Mouse (Mus musculus): ENCODE measurements around the gene 2410015M20Rik.

The 2410015M20Rik gene

GRCm38 (mm10) chr17:56570287-56570686, 39.3 kb downstream of the 2410015M20Rik start:
- no peak for DNase-seq

GRCm38 (mm10) chr17:56567370-56567769, 42.2 kb downstream of the 2410015M20Rik start:
- DNase-seq = no peak

- no peak for DNase-seq
These were observed 42.7 kb downstream of the 2410015M20Rik start for GRCm38 (mm10) chr17:56566918-56567317.

- no peak for DNase-seq
These were observed 43.3 kb downstream of the 2410015M20Rik start for GRCm38 (mm10) chr17:56566293-56566692.

- no peak for DNase-seq
These were observed 47.7 kb downstream of the 2410015M20Rik start for GRCm38 (mm10) chr17:56561866-56562265.

GRCm38 (mm10) chr17:56560131-56560530, 49.4 kb downstream of the 2410015M20Rik start:
- no peak for DNase-seq

GRCm38 (mm10) chr17:56559386-56559785, 50.2 kb downstream of the 2410015M20Rik start:
- DNase-seq = no peak

GRCm38 (mm10) chr17:56558448-56558847, 51.1 kb downstream of the 2410015M20Rik start:
- DNase-seq = peak; percentile 39

All from kidney, adult 11 months (tissue).